Mouse (Mus musculus): ENCODE measurements around the gene 2310039H08Rik. TPM values are rescaled to one million over a fixed set of nuclear protein-coding genes. Genes with fewer than 3 reads are reported as not detected.

Gene 2310039H08Rik
- total RNA-seq (2021) (10 to 100 TPM; 22.6 to 30.4 TPM), polyA plus RNA-seq (2012; rRNA removed) (43.6 and 45.4 TPM in 2 replicates)
- long read RNA-seq, transcript 2310039H08Rik-201 (1 exons, 762 nt) = major isoform, 30 of 30 reads
- long read RNA-seq, partial matches to known transcripts = 0 of 30 reads
- long read RNA-seq, other reads (novel, unspliced or antisense) = 0 of 30 reads

GRCm38 (mm10) chr17:46772404-46773277 lies at the start of gene 2310039H08Rik:
TSS of gene 2310039H08Rik (plus strand) at chr17:46772635.
- H3K4me1 ChIP-seq (ENCODE audit: control insufficient read depth, insufficient read depth, low read length) = peaks cover 2% of the 10 kb centered on the region
- H3K4me3 ChIP-seq = peak within 1 kb of the TSS; percentile 91
- no peaks in the 10 kb centered on the region for H3K36me3 ChIP-seq (ENCODE audit: control insufficient read depth, insufficient read depth, low read length)
- DNase-seq = peak; percentile 87 to 90
- intact Hi-C loops (cut with DNase I) = loop anchor here (1.0 kb wide), 2 partner anchors 10 to 20 kb away; partner anchors contain the start of genes Cnpy3 and Rpl7l1
- under 1% methylated on average over 50 of the region's 50 CpGs for whole genome bisulfite sequencing
- peak within 1 kb of the TSS; percentile 87 for H3K9ac ChIP-seq (ENCODE audit: low read depth, low read length)
- TF ChIP-seq EP300 (IDR thresholded peaks at IDR 0.05; ENCODE audit: insufficient read depth, low read depth, low read length) (no peak), POLR2A (IDR thresholded peaks at IDR 0.05; ENCODE audit: insufficient read depth, low read depth, low read length) (peak; percentile 92), CTCF (IDR thresholded peaks at IDR 0.05) (no peak)
- H3K27me3 ChIP-seq (ENCODE audit: control insufficient read depth, insufficient read depth, low read length) = no peaks in the 10 kb centered on the region
- peak within 1 kb of the TSS; percentile 82 for H3K27ac ChIP-seq
- no peaks in the 10 kb centered on the region for H3K79me2 ChIP-seq (replicated peaks; ENCODE audit: control insufficient read depth, insufficient read depth, low read length)

- Histone ChIP-seq H3K9ac (ENCODE audit: low read depth, low read length) (no peak overlapping the region), H3K4me1 (ENCODE audit: control insufficient read depth, insufficient read depth, low read length) (no peaks in the 10 kb centered on the region), H3K4me3 (no peak overlapping the region), H3K79me2 (replicated peaks; ENCODE audit: control insufficient read depth, insufficient read depth, low read length) (no peaks in the 10 kb centered on the region), H3K27ac (no peak overlapping the region), H3K36me3 (ENCODE audit: control insufficient read depth, insufficient read depth, low read length) (no peaks in the 10 kb centered on the region), H3K27me3 (ENCODE audit: control insufficient read depth, insufficient read depth, low read length) (no peaks in the 10 kb centered on the region)
- intact Hi-C loops (cut with DNase I) = loop anchor here (2.0 kb wide), 1 partner anchor 200 kb away; no protein-coding TSS in a partner anchor
- WGBS = 81% methylated on average over 20 of the region's 20 CpGs
- DNase-seq = no peak
- no peak for TF ChIP-seq CTCF (IDR thresholded peaks at IDR 0.05)
- no peak for TF ChIP-seq POLR2A (IDR thresholded peaks at IDR 0.05; ENCODE audit: insufficient read depth, low read depth, low read length)
- TF ChIP-seq EP300 (IDR thresholded peaks at IDR 0.05; ENCODE audit: insufficient read depth, low read depth, low read length) = no peak
Observed at GRCm38 (mm10) chr17:46724477-46725084, 47.9 kb upstream of the 2310039H08Rik start.

- Histone ChIP-seq H3K36me3 (ENCODE audit: control insufficient read depth, insufficient read depth, low read length) (no peaks in the 10 kb centered on the region), H3K27ac (no peak overlapping the region), H3K4me1 (ENCODE audit: control insufficient read depth, insufficient read depth, low read length) (no peaks in the 10 kb centered on the region), H3K79me2 (replicated peaks; ENCODE audit: control insufficient read depth, insufficient read depth, low read length) (no peaks in the 10 kb centered on the region), H3K27me3 (ENCODE audit: control insufficient read depth, insufficient read depth, low read length) (no peaks in the 10 kb centered on the region), H3K9ac (ENCODE audit: low read depth, low read length) (no peak overlapping the region), H3K4me3 (no peak overlapping the region)
- DNase-seq = no peak
- intact Hi-C loops (cut with DNase I) = loop anchor here (2.0 kb wide), 1 partner anchor 200 kb away; no protein-coding TSS in a partner anchor
- TF ChIP-seq CTCF (IDR thresholded peaks at IDR 0.05) = peak; percentile 66
- no peak for TF ChIP-seq EP300 (IDR thresholded peaks at IDR 0.05; ENCODE audit: insufficient read depth, low read depth, low read length)
- 67% methylated on average over 9 of the region's 9 CpGs for WGBS
Observed at GRCm38 (mm10) chr17:46725273-46725672, 47.2 kb upstream of the 2310039H08Rik start.

- H3K36me3 ChIP-seq (ENCODE audit: control insufficient read depth, insufficient read depth, low read length) = no peaks in the 10 kb centered on the region
- no peak overlapping the region for H3K9ac ChIP-seq (ENCODE audit: low read depth, low read length)
- TF ChIP-seq EP300 (IDR thresholded peaks at IDR 0.05; ENCODE audit: insufficient read depth, low read depth, low read length) (no peak), POLR2A (IDR thresholded peaks at IDR 0.05; ENCODE audit: insufficient read depth, low read depth, low read length) (no peak), CTCF (IDR thresholded peaks at IDR 0.05) (no peak)
- H3K79me2 ChIP-seq (replicated peaks; ENCODE audit: control insufficient read depth, insufficient read depth, low read length) = no peaks in the 10 kb centered on the region
- H3K27ac ChIP-seq = no peak overlapping the region
- WGBS = 88% methylated on average over 26 of the region's 26 CpGs
- H3K4me3 ChIP-seq = no peak overlapping the region
- no peaks in the 10 kb centered on the region for H3K27me3 ChIP-seq (ENCODE audit: control insufficient read depth, insufficient read depth, low read length)
- intact Hi-C loops (cut with DNase I) = loop anchor here (2.0 kb wide), 1 partner anchor 201 kb away; no protein-coding TSS in a partner anchor
- H3K4me1 ChIP-seq (ENCODE audit: control insufficient read depth, insufficient read depth, low read length) = no peaks in the 10 kb centered on the region
- DNase-seq = no peak
Observed at GRCm38 (mm10) chr17:46725731-46726645, 46.4 kb upstream of the 2310039H08Rik start.

- Histone ChIP-seq H3K79me2 (replicated peaks; ENCODE audit: control insufficient read depth, insufficient read depth, low read length) (no peaks in the 10 kb centered on the region), H3K27me3 (ENCODE audit: control insufficient read depth, insufficient read depth, low read length) (no peaks in the 10 kb centered on the region), H3K4me1 (ENCODE audit: control insufficient read depth, insufficient read depth, low read length) (no peaks in the 10 kb centered on the region), H3K4me3 (no peak overlapping the region), H3K9ac (ENCODE audit: low read depth, low read length) (no peak overlapping the region), H3K27ac (no peak overlapping the region), H3K36me3 (ENCODE audit: control insufficient read depth, insufficient read depth, low read length) (no peaks in the 10 kb centered on the region)
- intact Hi-C loops (cut with DNase I) = no loop called here
- 85% methylated on average over 11 of the region's 11 CpGs for WGBS
- TF ChIP-seq POLR2A (IDR thresholded peaks at IDR 0.05; ENCODE audit: insufficient read depth, low read depth, low read length) = no peak
- TF ChIP-seq CTCF (IDR thresholded peaks at IDR 0.05) = no peak
- no peak for TF ChIP-seq EP300 (IDR thresholded peaks at IDR 0.05; ENCODE audit: insufficient read depth, low read depth, low read length)
- no peak for DNase-seq
Observed at GRCm38 (mm10) chr17:46727271-46727670, 45.2 kb upstream of the 2310039H08Rik start.

Measured in heart, adult 2 months (tissue).